Mouse (Mus musculus): ENCODE data around the gene Galnt12.

- TF ChIP-seq CTCF (IDR thresholded peaks at IDR 0.05) = no peak
- no peak for TF ChIP-seq POLR2A (IDR thresholded peaks at IDR 0.05; ENCODE audit: insufficient read depth, low read depth, low read length)
- TF ChIP-seq EP300 (IDR thresholded peaks at IDR 0.05; ENCODE audit: insufficient read depth, low read depth, low read length) = no peak
These were observed 11.6 kb upstream of the Galnt12 start for GRCm38 (mm10) chr4:47079997-47080646.
